Mouse (Mus musculus) CD8-positive naive resting alpha-beta T cell, adult 2 months (primary cell): ENCODE measurements around the gene Cdh4.

Experiments used
- DNase-seq, 2 experiments: peaks; one replicate each; pipeline ENCODE4 v3.0.0; 2022; ENCODE audit warnings: low read depth in 2 of 2, low spot score in 2 of 2

Cdh4 gene

DNA sequence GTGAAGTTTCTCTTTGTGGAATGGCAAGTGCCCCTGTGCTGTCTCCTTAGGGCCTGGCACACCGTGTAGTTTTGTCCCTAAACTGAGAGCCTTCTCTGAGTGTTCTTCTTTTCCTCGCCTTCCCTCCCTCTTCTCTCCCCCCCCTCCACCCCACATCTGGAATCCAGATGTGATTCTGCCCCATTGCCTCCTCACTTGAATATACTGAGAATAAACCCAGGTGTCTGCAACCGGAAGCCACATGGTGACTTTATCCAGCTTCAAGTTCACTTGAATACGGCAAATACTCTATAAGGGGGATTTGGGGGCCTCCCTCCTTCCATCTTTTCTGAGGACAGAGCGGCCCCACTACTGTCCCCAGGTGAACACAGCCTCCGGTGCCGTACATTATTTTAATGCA lies 395.8 kb downstream of the Cdh4 start:
- no peak for DNase-seq

DNA sequence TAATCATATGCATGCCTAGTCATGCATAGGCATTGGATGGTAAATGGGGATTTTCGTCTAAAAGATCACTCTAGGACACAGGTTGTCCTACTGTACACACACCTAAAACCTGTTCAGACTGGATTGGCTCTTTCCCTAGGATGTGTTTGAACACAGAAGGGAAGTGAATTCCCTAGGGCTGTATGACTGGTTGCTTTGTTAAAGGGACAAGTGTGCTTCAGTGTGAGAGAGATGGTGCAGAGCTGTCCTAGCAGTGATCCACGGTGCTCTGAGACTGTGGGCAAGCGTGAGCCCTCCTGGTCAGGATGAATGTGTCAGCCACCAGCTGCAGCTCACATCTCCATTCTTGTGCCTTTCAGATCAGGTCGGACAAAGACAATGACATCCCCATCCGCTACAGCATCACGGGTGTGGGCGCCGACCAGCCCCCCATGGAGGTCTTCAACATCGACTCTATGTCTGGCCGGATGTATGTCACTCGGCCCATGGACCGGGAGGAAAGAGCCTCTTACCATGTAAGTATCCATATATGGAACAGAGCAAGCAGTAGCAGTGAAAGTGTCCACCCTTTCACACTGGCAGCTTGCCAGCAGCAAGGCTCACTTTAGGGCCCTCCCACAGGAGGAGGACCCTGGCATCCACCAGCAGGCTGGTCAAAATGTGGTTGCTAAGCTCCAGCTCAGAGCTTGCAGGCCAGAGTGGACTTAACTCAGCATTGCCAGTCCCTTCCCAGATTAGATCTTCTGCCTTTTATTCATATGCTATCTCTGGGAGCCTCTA lies 400.6 kb downstream of the Cdh4 start:
- DNase-seq: no peak

DNA sequence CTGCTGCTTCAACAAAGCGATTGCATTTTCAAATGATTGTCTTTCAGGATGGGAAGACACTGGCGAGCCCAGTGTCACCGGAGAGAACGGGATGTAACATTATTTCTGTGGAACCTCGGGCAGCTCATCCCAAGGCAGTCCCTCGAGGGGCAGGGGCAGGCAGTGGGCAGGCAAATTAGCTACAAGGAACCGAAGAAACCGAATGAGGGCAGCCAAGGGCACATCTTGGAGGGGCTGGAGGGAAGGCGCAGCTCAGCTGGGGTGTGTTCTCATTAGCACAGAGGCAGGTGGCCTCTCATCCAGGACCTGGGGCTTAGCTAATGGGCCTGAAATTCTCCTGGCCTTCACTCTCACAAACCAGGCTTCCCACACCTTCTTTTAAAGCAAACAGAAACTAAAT lies 407.5 kb downstream of the Cdh4 start:
- DNase-seq: no peak

DNA sequence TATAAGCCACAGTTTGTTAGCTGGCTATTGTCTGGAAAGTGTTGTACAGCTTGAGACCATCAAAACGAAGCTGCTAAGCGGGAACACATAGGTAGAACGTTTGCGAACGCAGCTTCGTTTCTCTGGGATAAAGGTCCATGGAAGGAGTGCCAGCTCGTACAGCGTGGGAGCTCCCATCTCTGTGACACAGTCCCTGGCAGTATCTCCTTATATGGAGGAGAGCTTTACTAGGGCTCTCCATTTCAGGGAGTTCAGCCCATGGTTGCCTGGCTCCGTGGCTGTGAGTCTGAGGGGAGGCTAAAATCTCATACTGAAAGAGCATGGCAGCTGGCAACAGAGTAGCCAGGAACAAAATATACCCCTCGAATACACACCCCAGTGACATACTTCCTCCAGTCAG lies 409.9 kb downstream of the Cdh4 start:
- no peak for DNase-seq

DNA sequence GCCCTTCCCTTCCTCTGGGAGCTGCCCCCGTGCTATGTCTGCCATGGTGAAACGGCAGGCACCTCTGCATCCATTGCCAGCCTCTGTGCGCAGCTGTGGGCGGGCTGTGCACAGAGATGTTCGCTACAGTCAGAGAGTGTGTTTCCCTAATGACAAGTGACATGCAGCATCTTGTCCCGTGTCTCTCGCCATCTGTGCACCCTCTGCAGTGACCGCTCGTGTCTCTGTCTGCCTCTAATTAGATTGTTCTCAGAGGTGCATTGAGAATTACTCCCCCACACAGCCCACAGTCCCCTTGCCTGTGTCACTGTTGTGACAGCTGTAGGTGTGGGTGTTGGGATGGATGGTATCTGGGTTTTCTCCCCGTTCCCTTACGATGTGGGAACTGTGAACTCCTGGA lies 410.6 kb downstream of the Cdh4 start:
- DNase-seq: no peak

DNA sequence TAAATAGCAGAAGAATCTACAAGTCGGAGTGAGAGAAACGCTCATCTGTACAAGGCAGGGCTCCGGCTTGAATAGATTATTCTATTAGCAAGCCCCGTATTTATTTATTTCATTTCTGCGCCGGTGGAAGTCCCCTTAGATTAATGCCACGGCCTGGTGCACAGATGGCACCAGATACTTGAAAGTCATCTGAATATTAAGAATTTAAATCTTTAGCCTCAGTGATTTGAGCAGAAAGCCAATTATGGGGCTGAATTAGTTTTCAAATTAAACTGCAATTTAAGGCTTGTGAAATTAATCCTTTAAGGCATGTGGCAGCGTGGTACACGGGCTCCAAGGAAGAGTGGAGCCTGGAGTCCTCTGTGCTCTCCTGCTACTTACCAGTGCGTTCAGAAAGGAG lies 411.7 kb downstream of the Cdh4 start:
- DNase-seq: no peak

DNA sequence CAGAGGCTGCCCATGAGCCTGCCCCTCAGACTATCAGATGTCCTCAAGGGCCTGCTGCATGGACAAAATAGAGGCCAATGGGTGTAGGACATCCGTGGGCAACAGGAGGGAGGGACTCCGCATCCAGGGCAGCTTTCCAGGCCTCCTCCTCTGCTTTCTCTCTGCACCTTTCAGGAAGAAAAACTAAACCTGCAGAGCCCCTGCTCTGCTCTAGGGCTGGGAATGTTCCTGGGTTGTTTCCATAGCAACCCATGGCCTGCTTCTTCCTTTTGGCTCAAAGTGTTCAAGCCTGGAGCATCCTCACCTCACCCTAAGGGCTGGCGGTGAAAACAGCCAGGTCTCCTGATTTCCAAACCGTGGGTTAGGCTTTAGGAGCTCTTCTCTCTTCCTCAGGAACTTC lies 414.9 kb downstream of the Cdh4 start:
- no peak for DNase-seq

DNA sequence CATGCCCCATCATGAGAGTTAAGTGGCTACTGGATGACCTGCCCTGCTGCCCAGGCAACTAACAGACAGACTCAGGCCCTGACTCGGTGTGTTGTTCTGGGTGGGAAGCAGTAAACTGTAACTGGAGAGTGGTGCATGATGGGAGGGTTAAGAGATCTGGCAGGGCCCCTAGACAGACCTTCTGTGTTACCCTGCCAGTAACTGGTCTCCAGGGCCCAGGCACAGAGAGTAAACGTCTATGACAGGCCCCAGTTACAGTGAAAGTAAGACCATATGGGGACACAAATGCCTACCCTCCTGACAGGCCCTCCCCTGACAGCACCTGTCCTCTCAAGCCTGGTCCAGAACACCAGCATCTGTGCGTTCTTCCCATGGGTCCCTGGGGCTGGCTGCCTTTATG lies 420.4 kb downstream of the Cdh4 start:
- no peak for DNase-seq

DNA sequence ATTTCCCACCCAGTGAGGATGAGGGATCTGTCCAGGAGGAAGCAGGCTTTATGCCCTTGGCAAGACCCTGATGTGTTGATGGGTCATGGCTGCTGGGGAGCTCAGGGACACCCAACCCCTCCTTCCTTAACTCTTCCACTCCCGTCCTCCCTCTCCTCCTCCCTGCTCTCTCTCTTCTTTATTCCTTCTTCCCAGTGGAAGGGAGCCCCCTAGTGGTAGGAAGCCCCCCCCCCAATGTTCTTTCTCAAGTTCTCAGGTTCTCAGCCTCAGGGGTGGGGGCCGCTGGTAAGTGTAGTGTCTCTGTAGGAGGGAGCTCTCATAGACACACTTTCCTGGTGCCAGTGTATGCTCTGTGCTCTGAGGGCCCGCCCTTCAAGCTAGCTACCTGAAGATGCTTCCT lies 421.0 kb downstream of the Cdh4 start:
- DNase-seq: no peak

DNA sequence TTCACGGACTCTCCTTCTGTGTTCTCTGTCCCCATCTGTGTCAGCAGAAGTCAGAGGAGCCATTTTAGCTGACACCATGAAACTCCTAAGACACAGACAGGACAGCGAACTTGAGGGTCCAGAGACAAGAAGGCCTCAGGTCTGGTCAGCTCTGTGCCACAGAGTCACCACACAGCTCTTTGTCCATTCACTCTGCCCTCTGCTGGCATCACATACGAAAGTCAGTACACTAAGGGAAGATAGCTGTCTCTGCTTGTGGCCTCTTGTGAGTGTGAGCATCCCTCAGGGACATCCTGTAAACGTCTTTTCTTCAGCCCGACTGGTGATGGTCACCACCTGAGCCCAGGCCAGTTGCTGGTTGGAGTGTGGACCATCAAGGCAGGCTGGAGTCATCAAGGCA lies 422.9 kb downstream of the Cdh4 start:
- no peak for DNase-seq

DNA sequence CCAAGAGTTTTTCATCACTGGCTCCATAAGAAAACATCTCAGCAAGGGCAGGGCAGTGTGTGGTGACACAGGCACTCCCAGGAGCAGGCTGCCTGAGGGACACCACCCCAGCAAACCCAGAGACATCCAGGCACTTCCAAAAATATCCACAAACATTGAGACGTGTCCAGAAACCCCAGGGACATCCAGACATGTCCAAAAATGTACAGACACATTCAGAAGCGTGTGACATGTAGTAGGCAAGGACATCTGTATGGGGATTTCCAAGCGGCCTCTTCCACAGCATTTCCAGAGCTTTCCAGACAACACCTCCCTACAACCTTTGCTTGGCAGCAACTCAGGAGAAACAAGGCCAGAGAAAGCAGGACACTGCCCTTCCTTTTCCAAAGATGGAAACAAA lies 425.4 kb downstream of the Cdh4 start:
- no peak for DNase-seq

DNA sequence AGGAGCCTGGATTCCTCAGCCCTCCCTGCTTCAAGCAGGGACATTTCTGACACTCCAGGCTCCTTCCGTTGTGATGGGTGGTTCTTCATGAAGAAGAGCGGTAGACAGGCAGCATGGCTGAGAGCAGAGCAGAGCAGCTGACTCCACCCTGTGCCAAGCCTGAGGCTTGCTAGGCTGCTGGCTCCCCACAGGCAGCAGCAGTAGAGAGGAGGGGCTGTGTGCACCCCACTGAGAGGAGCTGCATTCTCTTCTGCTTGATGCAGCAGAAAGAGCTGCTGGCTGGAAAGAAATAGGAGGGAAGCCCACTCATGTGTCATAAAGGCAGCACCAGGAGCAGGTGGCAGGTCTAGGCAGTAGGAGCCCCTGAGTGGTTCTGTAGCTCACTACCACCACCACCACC lies 427.6 kb downstream of the Cdh4 start:
- no peak for DNase-seq

DNA sequence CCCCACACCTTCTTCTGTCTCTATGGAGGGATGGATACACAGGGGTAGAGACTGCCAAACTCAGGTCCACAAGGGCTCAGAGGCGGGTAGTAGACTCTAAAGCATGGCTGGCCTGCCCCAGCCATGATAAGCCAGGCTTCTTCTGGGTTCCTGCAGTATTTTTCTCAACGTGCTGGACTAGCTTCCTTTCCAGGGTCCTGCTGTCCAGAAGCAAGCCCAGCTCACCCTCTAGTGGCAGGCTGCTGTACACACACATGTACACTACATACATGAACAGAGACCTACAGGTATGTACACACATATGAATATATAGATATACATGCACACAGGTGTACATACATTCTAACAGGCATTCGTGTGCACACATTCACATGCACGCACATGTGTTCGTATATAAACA lies 430.5 kb downstream of the Cdh4 start:
- no peak for DNase-seq

DNA sequence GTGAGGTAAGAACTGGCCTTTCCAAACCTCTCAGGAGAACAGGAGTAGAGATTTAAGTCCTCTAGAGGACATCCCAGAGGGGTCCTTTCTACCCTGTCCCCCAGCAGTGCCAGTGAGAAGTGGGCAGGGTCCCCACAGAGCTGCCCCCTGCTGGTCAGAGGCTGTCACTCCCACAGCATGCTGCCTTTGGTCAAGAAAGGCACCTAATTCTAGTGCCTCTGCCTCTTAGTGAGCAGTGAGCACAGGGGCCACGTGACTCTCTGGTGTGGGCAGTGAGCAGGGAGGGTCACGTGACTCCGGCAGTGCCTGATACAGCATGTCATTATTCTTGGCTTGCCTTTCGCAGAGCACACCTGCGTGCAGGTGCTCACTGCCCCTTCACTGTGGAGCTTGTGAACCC lies 431.1 kb downstream of the Cdh4 start:
- no peak for DNase-seq

DNA sequence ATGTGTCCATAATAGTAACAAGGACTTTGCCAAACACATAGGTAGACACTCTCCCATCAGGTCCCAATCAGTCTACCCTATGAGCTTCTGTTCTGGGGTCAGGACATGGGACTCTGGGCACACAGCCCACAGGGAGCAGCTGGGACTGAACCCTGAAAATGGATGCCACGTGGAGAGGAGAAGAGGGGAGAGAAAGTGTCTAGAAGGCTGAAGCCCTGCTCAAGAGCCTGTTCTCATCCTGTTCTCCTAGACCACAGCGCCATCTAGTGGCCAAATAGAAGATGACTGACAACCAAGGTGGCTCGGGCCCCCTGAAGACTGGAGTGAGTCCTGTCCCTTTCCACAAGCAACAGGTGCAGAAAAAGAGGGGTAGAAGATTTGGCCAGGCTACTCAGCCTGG lies 432.9 kb downstream of the Cdh4 start:
- DNase-seq: peak; percentile 19 to 30

DNA sequence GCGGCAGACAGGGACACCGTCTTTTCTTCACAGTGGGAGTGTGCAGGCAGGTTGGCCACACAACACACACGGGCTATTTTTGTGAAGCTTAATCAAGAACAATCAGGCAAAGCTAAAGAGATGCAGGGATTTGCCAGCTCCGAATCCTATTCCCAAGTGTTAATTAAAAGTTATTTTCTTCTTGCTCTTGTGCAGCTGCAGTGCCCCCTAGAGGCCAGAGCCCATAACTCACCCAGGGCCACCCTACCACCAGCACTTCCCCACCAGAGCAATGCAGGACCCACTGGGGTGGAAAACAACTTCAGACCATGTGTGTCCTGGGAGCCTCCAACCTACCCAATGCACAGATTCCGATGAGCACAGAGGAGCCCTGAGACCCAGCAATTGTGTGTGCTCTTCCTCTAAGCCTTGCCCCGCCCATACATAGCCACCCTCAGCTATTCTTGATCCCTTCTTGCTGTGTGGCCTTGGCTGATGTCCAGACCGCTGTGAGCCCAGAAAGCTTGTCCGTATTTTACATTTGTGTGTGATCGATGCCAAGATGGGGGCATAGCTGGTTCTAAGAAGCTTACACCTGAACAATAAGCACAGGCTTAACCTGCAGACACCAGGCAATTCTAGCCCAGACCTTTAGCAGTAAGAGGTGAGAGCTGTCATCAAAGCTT lies 435.5 kb downstream of the Cdh4 start:
- DNase-seq: peak; percentile 5 to 16

DNA sequence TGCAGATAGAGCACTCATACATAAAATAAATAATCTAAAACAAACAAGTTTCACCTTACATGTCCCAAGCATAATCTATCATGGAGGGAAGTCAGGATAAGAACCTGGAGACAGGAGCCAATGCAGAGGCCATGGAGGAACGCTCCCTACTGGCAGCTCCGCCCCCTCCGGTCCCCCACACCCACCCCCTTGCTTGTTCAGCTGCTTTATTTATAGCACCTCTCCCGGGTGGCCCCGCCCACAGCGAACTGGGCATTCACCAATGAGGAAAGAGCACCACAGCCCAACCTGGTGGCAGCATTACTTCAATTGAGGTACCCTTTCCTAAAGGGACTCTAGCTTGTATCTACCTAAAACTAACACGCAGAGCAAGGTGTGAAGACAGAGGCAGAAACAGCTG lies 442.3 kb downstream of the Cdh4 start:
- no peak for DNase-seq

DNA sequence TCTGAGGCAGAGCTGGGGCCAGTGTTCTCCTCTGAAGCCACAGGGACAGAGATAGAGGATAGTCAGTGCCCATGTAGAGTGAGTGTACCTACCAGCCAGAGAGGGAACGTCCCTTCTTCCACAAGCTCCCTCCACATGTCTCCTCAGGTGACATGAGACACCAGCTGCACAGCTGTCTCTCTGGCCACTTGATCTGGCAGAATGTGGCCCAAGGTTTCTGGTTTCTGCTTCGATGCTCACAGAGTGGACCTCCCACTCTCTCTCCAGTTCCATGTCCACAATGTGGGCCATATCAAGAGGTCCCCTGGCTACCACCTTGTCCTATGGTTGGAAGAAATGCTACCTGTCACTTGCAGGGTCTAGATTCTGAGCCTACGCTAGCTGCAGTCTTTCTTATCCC lies 448.8 kb downstream of the Cdh4 start:
- no peak for DNase-seq

DNA sequence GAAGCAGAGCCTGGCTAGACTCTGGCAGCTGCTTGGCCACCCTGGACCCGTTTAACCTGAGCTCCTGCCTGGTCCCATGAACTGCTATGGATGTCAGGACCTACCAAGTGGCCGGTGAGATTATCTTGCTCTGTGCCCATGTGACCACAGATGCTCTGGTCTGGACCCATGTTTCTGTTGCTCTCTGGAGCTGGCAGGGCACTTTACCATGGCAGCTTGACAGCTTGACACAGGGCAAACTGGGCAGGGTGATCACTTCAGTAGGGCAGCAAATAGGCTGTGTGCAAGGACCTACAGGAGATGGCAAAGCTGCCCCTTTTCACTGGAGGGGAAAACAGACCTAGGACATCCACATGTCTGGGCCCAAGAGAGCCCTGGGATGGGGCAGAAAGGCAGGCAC lies 454.7 kb downstream of the Cdh4 start:
- no peak for DNase-seq

DNA sequence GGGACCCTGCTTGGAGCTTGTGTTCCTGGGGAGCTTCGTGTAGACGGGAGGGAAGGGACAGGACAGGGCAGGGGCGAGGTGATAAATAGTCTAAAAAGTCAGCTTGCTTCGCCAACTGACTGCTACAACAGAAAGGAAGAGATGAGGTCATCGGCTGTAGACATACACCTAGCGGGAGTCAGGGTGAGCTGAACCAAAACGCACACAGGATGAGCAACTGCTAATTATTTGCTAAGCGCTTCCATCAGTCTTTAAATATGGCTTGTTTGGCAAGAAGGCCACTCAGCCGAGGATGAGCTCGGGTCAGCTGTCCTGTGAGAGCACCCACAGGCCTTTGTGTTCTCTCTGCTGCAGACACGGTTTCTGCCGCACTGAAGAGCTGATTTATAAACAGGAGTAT lies 470.7 kb downstream of the Cdh4 start:
- no peak for DNase-seq

DNA sequence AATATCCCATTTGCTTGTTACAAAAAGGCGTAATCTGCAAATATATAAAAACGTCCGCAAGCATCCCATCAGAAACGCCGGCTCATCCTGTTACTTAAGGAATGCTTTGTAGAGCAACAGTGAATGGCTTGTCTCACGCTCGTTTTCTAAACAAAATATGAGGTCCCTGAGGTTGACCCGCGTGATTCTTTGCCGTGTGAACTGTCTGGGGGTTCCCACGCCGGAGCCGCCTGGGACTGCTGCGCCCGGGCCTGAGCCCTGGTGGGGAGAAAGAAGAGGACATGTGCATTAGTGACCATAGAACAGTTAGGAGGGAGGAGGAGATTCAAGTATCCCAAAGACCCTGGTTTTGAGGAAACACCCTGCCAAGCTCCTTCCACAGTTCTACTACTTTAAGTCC lies 471.1 kb downstream of the Cdh4 start:
- DNase-seq: no peak

DNA sequence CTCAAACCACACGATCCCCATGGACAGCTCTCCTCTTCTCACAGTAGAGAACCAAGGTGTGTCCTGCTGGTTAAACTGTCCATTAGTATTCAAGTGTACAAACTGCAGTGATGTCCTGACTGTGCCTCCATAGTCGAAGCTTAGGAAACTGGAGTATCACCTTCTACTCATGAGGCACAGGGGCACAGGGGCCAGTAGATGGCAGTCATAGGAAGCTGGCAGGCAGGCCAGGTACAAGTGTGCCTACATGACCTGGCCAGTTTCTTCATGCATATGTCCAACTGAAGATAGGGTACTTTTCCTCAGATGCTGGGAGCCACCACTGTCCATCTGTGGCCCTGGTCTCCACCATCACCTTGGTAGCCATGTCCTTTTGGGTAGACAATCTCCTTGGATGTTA lies 472.0 kb downstream of the Cdh4 start:
- no peak for DNase-seq
